Mouse (Mus musculus): Measurements from ENCODE around the gene Tomm40l. TPM values are rescaled to one million over a fixed set of nuclear protein-coding genes. Genes with fewer than 3 reads are reported as not detected.

Gene Tomm40l
- polyA plus RNA-seq, 1 experiment from 2014 or later = 29.8 TPM

GRCm38 (mm10) chr1:171221281-171222193 lies 777 bp downstream of the Tomm40l start:
- no peaks in the 10 kb centered on the region for H3K27me3 ChIP-seq
- peaks cover 20% of the 10 kb centered on the region for H3K36me3 ChIP-seq
- H3K4me1 ChIP-seq = peaks cover 15% of the 10 kb centered on the region
- 7% methylated on average over 22 of the region's 22 CpGs for WGBS
- H3K9me3 ChIP-seq = no peaks in the 10 kb centered on the region
- no peak; the same call in 1 of the 2 replicates for ATAC-seq (ENCODE audit: insufficient number of reproducible peaks, low FRiP score, low TSS enrichment, low read depth)
- peak overlapping the region; percentile 87 for H3K4me2 ChIP-seq
- no peak overlapping the region for H3K27ac ChIP-seq
- H3K9ac ChIP-seq = peak overlapping the region; percentile 35
- H3K4me3 ChIP-seq = peak overlapping the region; percentile 64

GRCm38 (mm10) chr1:171220871-171221270 lies 1.4 kb downstream of the Tomm40l start:
- WGBS = 5% methylated on average over 10 of the region's 10 CpGs
- H3K27me3 ChIP-seq = no peaks in the 10 kb centered on the region
- ATAC-seq (ENCODE audit: insufficient number of reproducible peaks, low FRiP score, low TSS enrichment, low read depth) = no peak
- H3K9me3 ChIP-seq = no peaks in the 10 kb centered on the region
- H3K27ac ChIP-seq = no peak overlapping the region
- peak overlapping the region; percentile 64 for H3K4me3 ChIP-seq
- peak overlapping the region; percentile 87 for H3K4me2 ChIP-seq
- peaks cover 15% of the 10 kb centered on the region for H3K4me1 ChIP-seq
- H3K9ac ChIP-seq = no peak overlapping the region
- peaks cover 20% of the 10 kb centered on the region for H3K36me3 ChIP-seq

GRCm38 (mm10) chr1:171216241-171216955 lies 5.9 kb downstream of the Tomm40l start:
- ATAC-seq (ENCODE audit: insufficient number of reproducible peaks, low FRiP score, low TSS enrichment, low read depth) = no peak
- Histone ChIP-seq H3K27ac (no peak overlapping the region), H3K9me3 (no peaks in the 10 kb centered on the region), H3K36me3 (peaks cover 20% of the 10 kb centered on the region), H3K27me3 (no peaks in the 10 kb centered on the region), H3K9ac (no peak overlapping the region), H3K4me2 (no peak overlapping the region), H3K4me1 (peaks cover 9% of the 10 kb centered on the region), H3K4me3 (no peak overlapping the region)
- 89% methylated on average over 18 of the region's 18 CpGs for WGBS

GRCm38 (mm10) chr1:171213801-171214496 lies 8.4 kb downstream of the Tomm40l start, which contains the start of gene Nr1i3:
Gene Nr1i3, plus strand, starts transcription at chr1:171213970.
- Histone ChIP-seq H3K4me1 (no peaks in the 10 kb centered on the region), H3K27me3 (no peaks in the 10 kb centered on the region), H3K36me3 (peaks cover 8% of the 10 kb centered on the region), H3K4me3 (no peak within 1 kb of the TSS), H3K9ac (no peak within 1 kb of the TSS), H3K9me3 (no peaks in the 10 kb centered on the region), H3K4me2 (no peak within 1 kb of the TSS), H3K27ac (no peak within 1 kb of the TSS)
- no peak for ATAC-seq (ENCODE audit: insufficient number of reproducible peaks, low FRiP score, low TSS enrichment, low read depth)
- 65% methylated on average over 10 of the region's 10 CpGs for WGBS

- no peak overlapping the region for H3K4me3 ChIP-seq
- H3K9me3 ChIP-seq = no peaks in the 10 kb centered on the region
- H3K36me3 ChIP-seq = no peaks in the 10 kb centered on the region
- 58% methylated on average over 3 of the region's 3 CpGs for WGBS
- H3K4me1 ChIP-seq = no peaks in the 10 kb centered on the region
- no peak overlapping the region for H3K27ac ChIP-seq
- no peak for ATAC-seq (ENCODE audit: insufficient number of reproducible peaks, low FRiP score, low TSS enrichment, low read depth)
- no peak overlapping the region for H3K4me2 ChIP-seq
- H3K27me3 ChIP-seq = no peaks in the 10 kb centered on the region
- no peak overlapping the region for H3K9ac ChIP-seq
Observed at GRCm38 (mm10) chr1:171212854-171213253, 9.5 kb downstream of the Tomm40l start.

GRCm38 (mm10) chr1:171209409-171209808 lies 12.9 kb downstream of the Tomm40l start:
- H3K36me3 ChIP-seq = no peaks in the 10 kb centered on the region
- no peak overlapping the region for H3K9ac ChIP-seq
- H3K9me3 ChIP-seq = no peaks in the 10 kb centered on the region
- H3K4me2 ChIP-seq = no peak overlapping the region
- no peak overlapping the region for H3K27ac ChIP-seq
- no peaks in the 10 kb centered on the region for H3K27me3 ChIP-seq
- no peaks in the 10 kb centered on the region for H3K4me1 ChIP-seq
- H3K4me3 ChIP-seq = no peak overlapping the region
- 26% methylated on average over 4 of the region's 4 CpGs for WGBS
- no peak for ATAC-seq (ENCODE audit: insufficient number of reproducible peaks, low FRiP score, low TSS enrichment, low read depth)

- H3K36me3 ChIP-seq = no peaks in the 10 kb centered on the region
- 65% methylated on average over 6 of the region's 6 CpGs for WGBS
- no peaks in the 10 kb centered on the region for H3K27me3 ChIP-seq
- H3K9ac ChIP-seq = no peak overlapping the region
- no peak overlapping the region for H3K27ac ChIP-seq
- H3K4me1 ChIP-seq = no peaks in the 10 kb centered on the region
- H3K9me3 ChIP-seq = no peaks in the 10 kb centered on the region
- ATAC-seq (ENCODE audit: insufficient number of reproducible peaks, low FRiP score, low TSS enrichment, low read depth) = no peak
- no peak overlapping the region for H3K4me3 ChIP-seq
- no peak overlapping the region for H3K4me2 ChIP-seq
Observed at GRCm38 (mm10) chr1:171205704-171206493, 16.4 kb downstream of the Tomm40l start.

- Histone ChIP-seq H3K9ac (no peak overlapping the region), H3K36me3 (no peaks in the 10 kb centered on the region), H3K4me3 (no peak overlapping the region), H3K27ac (no peak overlapping the region), H3K4me1 (no peaks in the 10 kb centered on the region), H3K4me2 (no peak overlapping the region), H3K9me3 (no peaks in the 10 kb centered on the region), H3K27me3 (no peaks in the 10 kb centered on the region)
- no peak for ATAC-seq (ENCODE audit: insufficient number of reproducible peaks, low FRiP score, low TSS enrichment, low read depth)
- 27% methylated on average over 7 of the region's 7 CpGs for WGBS
Observed at GRCm38 (mm10) chr1:171204249-171204644, 18.1 kb downstream of the Tomm40l start.

- no peaks in the 10 kb centered on the region for H3K27me3 ChIP-seq
- H3K36me3 ChIP-seq = no peaks in the 10 kb centered on the region
- ATAC-seq (ENCODE audit: insufficient number of reproducible peaks, low FRiP score, low TSS enrichment, low read depth) = no peak
- no peak overlapping the region for H3K9ac ChIP-seq
- no peak overlapping the region for H3K27ac ChIP-seq
- 49% methylated on average over 11 of the region's 11 CpGs for WGBS
- no peak overlapping the region for H3K4me2 ChIP-seq
- H3K4me3 ChIP-seq = no peak overlapping the region
- no peaks in the 10 kb centered on the region for H3K9me3 ChIP-seq
- H3K4me1 ChIP-seq = no peaks in the 10 kb centered on the region
Observed at GRCm38 (mm10) chr1:171203471-171204248, 18.7 kb downstream of the Tomm40l start.

GRCm38 (mm10) chr1:171200769-171201168 lies 21.5 kb downstream of the Tomm40l start:
- Histone ChIP-seq H3K4me2 (no peak overlapping the region), H3K9me3 (no peaks in the 10 kb centered on the region), H3K4me3 (no peak overlapping the region), H3K4me1 (peaks cover 3% of the 10 kb centered on the region), H3K27me3 (peaks cover 15% of the 10 kb centered on the region), H3K27ac (no peak overlapping the region), H3K36me3 (no peaks in the 10 kb centered on the region), H3K9ac (no peak overlapping the region)
- 94% methylated on average over 1 of the region's 1 CpGs for WGBS
- no peak for ATAC-seq (ENCODE audit: insufficient number of reproducible peaks, low FRiP score, low TSS enrichment, low read depth)
